Mouse (Mus musculus) small intestine, adult 2 months (tissue): Measurements from ENCODE around the gene Sco1. TPM values are rescaled to one million over a fixed set of nuclear protein-coding genes. Genes with fewer than 3 reads are reported as not detected.
A peak's percentile ranks its signal among the peaks of the same experiment; 100 is the strongest.

Experiments
- H3K27ac ChIP-seq: fragments of 200-500 bp; 2 replicates; pipeline ENCODE4 v1.5.1; 2012; ENCODE audit warnings: low read depth, low read length, control low read depth, inconsistent platforms; ENCODE audit not compliant: insufficient read depth
- H3K27me3 ChIP-seq: fragments of 200-500 bp; 2 replicates; pipeline ENCODE4 v1.6.1; 2012; ENCODE audit warnings: mild to moderate bottlenecking, moderate library complexity, low read length, inconsistent platforms; ENCODE audit not compliant: control insufficient read depth, insufficient read depth
- H3K36me3 ChIP-seq: fragments of 200-500 bp; 2 replicates; pipeline ENCODE4 v1.6.1; 2012; ENCODE audit warnings: mild to moderate bottlenecking, low read length, control low read depth, inconsistent platforms; ENCODE audit not compliant: control insufficient read depth, insufficient read depth
- H3K4me1 ChIP-seq: fragments of 200-500 bp; 2 replicates; pipeline ENCODE4 v1.6.1; 2012; ENCODE audit warnings: low read length, inconsistent platforms, mixed read lengths; ENCODE audit not compliant: control insufficient read depth, insufficient read depth, insufficient read length
- H3K4me3 ChIP-seq: fragments of 200-500 bp; 2 replicates; pipeline ENCODE4 v1.5.1; 2012; ENCODE audit warnings: low read depth, mild to moderate bottlenecking, control low read depth, inconsistent platforms, low read length, moderate library complexity
- CTCF ChIP-seq: fragments of 200-500 bp; IDR thresholded peaks from 2 replicates; pipeline ENCODE4 v1.5.1; 2012; ENCODE audit warnings: low read depth, mild to moderate bottlenecking, control low read depth, inconsistent platforms, low read length, moderate library complexity, mixed read lengths; ENCODE audit not compliant: insufficient replicate concordance, insufficient read length; ENCODE audit errors: extremely low read depth
- POLR2A ChIP-seq: fragments of 200-500 bp; IDR thresholded peaks from 2 replicates; pipeline ENCODE4 v1.6.1; 2012; ENCODE audit warnings: low read depth, mild to moderate bottlenecking, control low read depth, inconsistent platforms, low read length, moderate library complexity
- WGBS: fragments of 180-500 bp; shearing (Covaris S2); methylation state at CpG from one replicate; pipeline ENCODE4 v1.1.7; 2018; 5-methylcytosine and 5-hydroxymethylcytosine counted together
- polyA plus RNA-seq: library from polyadenylated mRNA; depleted of rRNA; stranded (reverse); fragments of >200 nt; gene quantifications from 2 replicates; pipeline ENCODE4 v1.2.3, GENCODE M21; 2012

Sco1 gene
- polyA plus RNA-seq, 1 experiment = 10.7 TPM

GRCm38 (mm10) chr11:67030904-67031602 is 21.4 kb upstream of the Sco1 start:
- WGBS = 24% methylated on average over 16 of the region's 16 CpGs
- H3K4me3 ChIP-seq = peak overlapping the region; percentile 51
- H3K27ac ChIP-seq = peak overlapping the region; percentile 99
- no peaks in the 10 kb centered on the region for H3K27me3 ChIP-seq
- TF ChIP-seq CTCF = peak; percentile 51; the same call in 1 of the 2 replicates
- TF ChIP-seq POLR2A = peak; percentile 79
- H3K36me3 ChIP-seq = no peaks in the 10 kb centered on the region
- peaks cover 11% of the 10 kb centered on the region; the same call in 1 of the 2 replicates for H3K4me1 ChIP-seq

GRCm38 (mm10) chr11:67031603-67031915 is 20.9 kb upstream of the Sco1 start:
- 20% methylated on average over 2 of the region's 2 CpGs for WGBS
- Histone ChIP-seq H3K36me3 (no peaks in the 10 kb centered on the region), H3K4me3 (no peak overlapping the region), H3K27ac (peak overlapping the region; percentile 99), H3K27me3 (no peaks in the 10 kb centered on the region), H3K4me1 (peaks cover 12% of the 10 kb centered on the region; the same call in 1 of the 2 replicates)
- TF ChIP-seq CTCF (no peak), POLR2A (no peak)

GRCm38 (mm10) chr11:67034775-67035485 is 17.5 kb upstream of the Sco1 start:
- peaks cover 14% of the 10 kb centered on the region; the same call in 1 of the 2 replicates for H3K4me1 ChIP-seq
- no peaks in the 10 kb centered on the region for H3K27me3 ChIP-seq
- peaks cover 14% of the 10 kb centered on the region for H3K36me3 ChIP-seq
- peak overlapping the region; percentile 78 for H3K27ac ChIP-seq
- no peak overlapping the region for H3K4me3 ChIP-seq
- 57% methylated on average over 4 of the region's 4 CpGs for WGBS
- no peak for TF ChIP-seq POLR2A
- TF ChIP-seq CTCF = no peak

- Histone ChIP-seq H3K36me3 (peaks cover 26% of the 10 kb centered on the region), H3K4me1 (peaks cover 14% of the 10 kb centered on the region; the same call in 1 of the 2 replicates), H3K4me3 (no peak overlapping the region), H3K27ac (peak overlapping the region; percentile 91), H3K27me3 (no peaks in the 10 kb centered on the region)
- 53% methylated on average over 6 of the region's 6 CpGs for WGBS
- no peak for TF ChIP-seq POLR2A
- no peak for TF ChIP-seq CTCF
Measured at GRCm38 (mm10) chr11:67036229-67036628, 16.2 kb upstream of the Sco1 start.

- H3K4me1 ChIP-seq = peaks cover 11% of the 10 kb centered on the region; the same call in 1 of the 2 replicates
- H3K27me3 ChIP-seq = no peaks in the 10 kb centered on the region
- TF ChIP-seq POLR2A = no peak
- TF ChIP-seq CTCF = no peak
- peaks cover 33% of the 10 kb centered on the region for H3K36me3 ChIP-seq
- 83% methylated on average over 9 of the region's 9 CpGs for WGBS
- H3K4me3 ChIP-seq = no peak overlapping the region
- peak overlapping the region; percentile 78 for H3K27ac ChIP-seq
Measured at GRCm38 (mm10) chr11:67036892-67037291, 15.6 kb upstream of the Sco1 start.

- TF ChIP-seq POLR2A (no peak), CTCF (0 out of 2 replicates have a peak, but pooled peaks have one; percentile 9)
- Histone ChIP-seq H3K4me1 (peaks cover 8% of the 10 kb centered on the region; the same call in 1 of the 2 replicates), H3K36me3 (peaks cover 37% of the 10 kb centered on the region), H3K4me3 (no peak overlapping the region), H3K27ac (no peak overlapping the region), H3K27me3 (no peaks in the 10 kb centered on the region)
- WGBS = 90% methylated on average over 3 of the region's 3 CpGs
Measured at GRCm38 (mm10) chr11:67039799-67040198, 12.7 kb upstream of the Sco1 start.

- no peak for TF ChIP-seq POLR2A
- TF ChIP-seq CTCF = no peak
- H3K27ac ChIP-seq = no peak overlapping the region
- H3K4me3 ChIP-seq = no peak overlapping the region
- H3K4me1 ChIP-seq = peaks cover 8% of the 10 kb centered on the region; the same call in 1 of the 2 replicates
- peaks cover 37% of the 10 kb centered on the region for H3K36me3 ChIP-seq
- no peaks in the 10 kb centered on the region for H3K27me3 ChIP-seq
- WGBS = 94% methylated on average over 6 of the region's 6 CpGs
Measured at GRCm38 (mm10) chr11:67040483-67040882, 12.0 kb upstream of the Sco1 start.
